Mouse (Mus musculus) heart, postnatal 0 days (tissue): ENCODE measurements around the gene Ppp1r9b. TPM values are rescaled to one million over a fixed set of nuclear protein-coding genes. Genes with fewer than 3 reads are reported as not detected.

Experiments
- ATAC-seq: fragments of 200-750 bp; cut with Nextera tagmentation; 2 replicates; pipeline ENCODE4 v1.8.0; 2017; ENCODE audit warnings: low read depth, moderate number of reproducible peaks, moderate library complexity; ENCODE audit not compliant: insufficient read depth
- DNase-seq: peaks from one replicate; pipeline ENCODE4 v3.0.0-alpha.2; 2016; ENCODE audit warnings: low spot score
- H3K27ac ChIP-seq: fragments of 300-500 bp; sonication (generic); 2 replicates; pipeline ENCODE4 v1.5.1; 2014; ENCODE audit warnings: low read depth, mild to moderate bottlenecking
- H3K27me3 ChIP-seq: fragments of 300-500 bp; sonication (generic); 2 replicates; pipeline ENCODE4 v1.6.1; 2014; ENCODE audit warnings: low read length, mixed read lengths; ENCODE audit not compliant: control insufficient read depth, insufficient read depth
- H3K36me3 ChIP-seq: fragments of 300-500 bp; sonication (generic); replicated peaks from 2 replicates; pipeline ENCODE4 v1.6.1; 2014; ENCODE audit warnings: low read length, mixed read lengths; ENCODE audit not compliant: control insufficient read depth, insufficient read depth
- H3K4me1 ChIP-seq: fragments of 300-500 bp; sonication (generic); 2 replicates; pipeline ENCODE4 v1.6.1; 2014; ENCODE audit warnings: antibody characterized with exemption; ENCODE audit not compliant: control insufficient read depth, insufficient read depth
- H3K4me2 ChIP-seq: fragments of 300-500 bp; sonication (generic); 2 replicates; pipeline ENCODE4 v1.6.1; 2014; ENCODE audit warnings: low read depth, mild to moderate bottlenecking, low read length, moderate library complexity
- H3K4me3 ChIP-seq: fragments of 300-500 bp; sonication (generic); 2 replicates; pipeline ENCODE4 v1.5.1; 2014; ENCODE audit warnings: low read depth, low read length
- H3K9ac ChIP-seq: fragments of 300-500 bp; sonication (generic); replicated peaks from 2 replicates; pipeline ENCODE4 v1.6.1; 2014; ENCODE audit warnings: low read depth, low read length, mixed read lengths
- H3K9me3 ChIP-seq: fragments of 300-500 bp; sonication (generic); replicated peaks from 2 replicates; pipeline ENCODE4 v1.6.1; 2016; ENCODE audit warnings: low read length; ENCODE audit not compliant: control insufficient read depth
- CTCF ChIP-seq: IDR thresholded peaks from 2 replicates; pipeline ENCODE4 v1.5.1; 2016; ENCODE audit warnings: antibody characterized with exemption, control low read depth, low read depth
- EP300 ChIP-seq: IDR thresholded peaks from 2 replicates; pipeline ENCODE4 v1.6.1; 2016; ENCODE audit warnings: antibody characterized with exemption, low read depth
- WGBS: fragments of 180-500 bp; shearing (Covaris S2); extraction: QIAGEN DNeasy Blood & Tissue Kit; methylation state at CpG from one replicate; pipeline ENCODE4 v1.1.7; 2014; 5-methylcytosine and 5-hydroxymethylcytosine counted together
- polyA plus RNA-seq: library from polyadenylated mRNA; unstranded; fragments of >200 nt; fragmentation: Nextera tagmentation; extraction: Ambion mirVana; gene quantifications from 2 replicates; pipeline ENCODE4 v1.2.1, GENCODE M21; 2015
- total RNA-seq: library from RNA; depleted of rRNA; stranded (reverse); fragments of >200 nt; gene quantifications from 2 replicates; pipeline ENCODE4 v1.2.3, GENCODE M21; 2014; ENCODE audit warnings: low replicate concordance; rRNA removed

Ppp1r9b gene
- total and polyA plus RNA-seq, 2 experiments from 2014 or later, result 4.7 to 27.6 TPM

GRCm38 (mm10) chr11:95043060-95043459 is 52.2 kb downstream of the Ppp1r9b start:
- Histone ChIP-seq H3K27ac (no peak overlapping the region), H3K4me2 (no peak overlapping the region), H3K9me3 (no peaks in the 10 kb centered on the region), H3K4me3 (no peak overlapping the region), H3K36me3 (peaks cover 26% of the 10 kb centered on the region), H3K9ac (no peak overlapping the region), H3K4me1 (peaks cover 11% of the 10 kb centered on the region; the same call in 1 of the 2 replicates), H3K27me3 (no peaks in the 10 kb centered on the region)
- TF ChIP-seq EP300 (no peak), CTCF (no peak)
- WGBS, result 88% methylated on average over 4 of the region's 4 CpGs
- DNase-seq (no peak), ATAC-seq (no peak)

- Histone ChIP-seq H3K27me3 (no peaks in the 10 kb centered on the region), H3K4me2 (no peak overlapping the region), H3K27ac (no peak overlapping the region), H3K4me1 (peaks cover 11% of the 10 kb centered on the region; the same call in 1 of the 2 replicates), H3K9ac (no peak overlapping the region), H3K9me3 (no peaks in the 10 kb centered on the region), H3K4me3 (no peak overlapping the region), H3K36me3 (peaks cover 21% of the 10 kb centered on the region)
- TF ChIP-seq EP300, result no peak
- no peak for TF ChIP-seq CTCF
- ATAC-seq (no peak), DNase-seq (no peak)
- 60% methylated on average over 7 of the region's 7 CpGs for WGBS
Measured at GRCm38 (mm10) chr11:95043608-95044007, 52.8 kb downstream of the Ppp1r9b start.

GRCm38 (mm10) chr11:95044185-95044870 is 53.5 kb downstream of the Ppp1r9b start:
- peaks cover 11% of the 10 kb centered on the region; the same call in 1 of the 2 replicates for H3K4me1 ChIP-seq
- peaks cover 14% of the 10 kb centered on the region for H3K36me3 ChIP-seq
- H3K4me2 ChIP-seq, result no peak overlapping the region
- 58% methylated on average over 13 of the region's 13 CpGs for WGBS
- H3K27me3 ChIP-seq, result no peaks in the 10 kb centered on the region
- TF ChIP-seq CTCF (no peak), EP300 (no peak)
- no peak overlapping the region for H3K9ac ChIP-seq
- H3K4me3 ChIP-seq, result no peak overlapping the region
- H3K9me3 ChIP-seq, result no peaks in the 10 kb centered on the region
- no peak overlapping the region for H3K27ac ChIP-seq
- no peak for ATAC-seq
- DNase-seq, result no peak

GRCm38 (mm10) chr11:95046980-95047680 is 56.3 kb downstream of the Ppp1r9b start:
- Histone ChIP-seq H3K9ac (no peak overlapping the region), H3K4me3 (no peak overlapping the region), H3K27ac (no peak overlapping the region), H3K4me2 (no peak overlapping the region), H3K9me3 (no peaks in the 10 kb centered on the region), H3K36me3 (peaks cover 24% of the 10 kb centered on the region), H3K27me3 (no peaks in the 10 kb centered on the region), H3K4me1 (no peaks in the 10 kb centered on the region)
- DNase-seq (peak; percentile 75), ATAC-seq (peak; percentile 65; the same call in 1 of the 2 replicates)
- 48% methylated on average over 9 of the region's 9 CpGs for WGBS
- TF ChIP-seq CTCF, result peak; percentile 91
- TF ChIP-seq EP300, result no peak

- peaks cover 61% of the 10 kb centered on the region for H3K36me3 ChIP-seq
- no peak overlapping the region for H3K27ac ChIP-seq
- ATAC-seq (no peak), DNase-seq (no peak)
- H3K4me3 ChIP-seq, result no peak overlapping the region
- H3K27me3 ChIP-seq, result no peaks in the 10 kb centered on the region
- H3K4me2 ChIP-seq, result no peak overlapping the region
- H3K9me3 ChIP-seq, result no peaks in the 10 kb centered on the region
- no peak for TF ChIP-seq CTCF
- no peak for TF ChIP-seq EP300
- no peak overlapping the region for H3K9ac ChIP-seq
- H3K4me1 ChIP-seq, result no peaks in the 10 kb centered on the region
- 59% methylated on average over 9 of the region's 9 CpGs for WGBS
Measured at GRCm38 (mm10) chr11:95053062-95053461, 62.2 kb downstream of the Ppp1r9b start.

Other genes with a start within 250 kb of the Ppp1r9b start
- not detected in 2 replicates for gene Cdc34b, start 249.3 kb upstream of the Ppp1r9b start, total RNA-seq
- gene Cdc34b, start 249.3 kb upstream of the Ppp1r9b start, polyA plus RNA-seq, result 0.12 TPM in 1 of 2 replicates, not detected in the other
- not detected in 2 replicates for gene Tmem92, start 208.3 kb upstream of the Ppp1r9b start, total RNA-seq
- not detected in 2 replicates for gene Tmem92, start 208.3 kb upstream of the Ppp1r9b start, polyA plus RNA-seq
- gene Col1a1, start 54.8 kb upstream of the Ppp1r9b start, total RNA-seq, result 263 and 322 TPM in 2 replicates
- 334 and 345 TPM in 2 replicates for gene Col1a1, start 54.8 kb upstream of the Ppp1r9b start, polyA plus RNA-seq
- gene Hils1, start 23.4 kb upstream of the Ppp1r9b start, total RNA-seq, result not detected in 2 replicates
- gene Hils1, start 23.4 kb upstream of the Ppp1r9b start, polyA plus RNA-seq, result 0.27 TPM in 1 of 2 replicates, not detected in the other
- gene Sgca, start 14.7 kb upstream of the Ppp1r9b start, total RNA-seq, result 47.5 and 313 TPM in 2 replicates
- gene Sgca, start 14.7 kb upstream of the Ppp1r9b start, polyA plus RNA-seq, result 62.2 and 62.4 TPM in 2 replicates
- gene Samd14, start 18.8 kb downstream of the Ppp1r9b start, total RNA-seq, result 6.2 and 9.5 TPM in 2 replicates
- gene Samd14, start 18.8 kb downstream of the Ppp1r9b start, polyA plus RNA-seq, result 4.6 and 4.8 TPM in 2 replicates
- 121 and 168 TPM in 2 replicates for gene Pdk2, start 50.3 kb downstream of the Ppp1r9b start, total RNA-seq
- gene Pdk2, start 50.3 kb downstream of the Ppp1r9b start, polyA plus RNA-seq, result 179 and 186 TPM in 2 replicates
- gene Itga3, start 85.8 kb downstream of the Ppp1r9b start, total RNA-seq, result 12.2 and 47.8 TPM in 2 replicates
- gene Itga3, start 85.8 kb downstream of the Ppp1r9b start, polyA plus RNA-seq, result 6.6 and 7.2 TPM in 2 replicates
- gene Dlx3, start 129.1 kb downstream of the Ppp1r9b start, total RNA-seq, result not detected in 2 replicates
- not detected in 2 replicates for gene Dlx3, start 129.1 kb downstream of the Ppp1r9b start, polyA plus RNA-seq
- 0.31 TPM in 1 of 2 replicates, not detected in the other for gene Dlx4, start 155.2 kb downstream of the Ppp1r9b start, total RNA-seq
- 0.05 and 0.11 TPM in 2 replicates for gene Dlx4, start 155.2 kb downstream of the Ppp1r9b start, polyA plus RNA-seq